Mouse (Mus musculus): ENCODE data around the gene Dnajc19.

- TF ChIP-seq CTCF (IDR thresholded peaks at IDR 0.05; ENCODE audit: low read depth) (no peak), EP300 (optimal IDR thresholded peaks at IDR 0.05) (no peak)
Measured at GRCm38 (mm10) chr3:34062352-34062751, 18.8 kb downstream of the Dnajc19 start.
